Mouse (Mus musculus): ENCODE measurements around the gene 1700092M07Rik. TPM values are rescaled to one million over a fixed set of nuclear protein-coding genes. Genes with fewer than 3 reads are reported as not detected.
"Not testable (repeated sequence)": the region's sequence is repeated elsewhere in the genome, so short reads cannot be mapped to it uniquely, and the experiment has no call there.

1700092M07Rik gene
- polyA plus RNA-seq, 1 experiment from 2014 or later = 2.5 TPM

GRCm38 (mm10) chr19:8711506-8711905 lies 29.0 kb upstream of the 1700092M07Rik start:
- Histone ChIP-seq H3K4me2 (replicated peaks) (peak overlapping the region; percentile 73), H3K36me3 (peaks cover 43% of the 10 kb centered on the region), H3K27me3 (no peaks in the 10 kb centered on the region), H3K9me3 (no peaks in the 10 kb centered on the region), H3K4me3 (peak overlapping the region; percentile 74), H3K4me1 (peaks cover 32% of the 10 kb centered on the region), H3K9ac (replicated peaks) (no peak overlapping the region), H3K27ac (replicated peaks) (no peak overlapping the region)
- ATAC-seq (replicated peaks) = no peak
- 80% methylated on average over 4 of the region's 4 CpGs for WGBS

GRCm38 (mm10) chr19:8711949-8712869 lies 28.3 kb upstream of the 1700092M07Rik start:
- H3K9me3 ChIP-seq = no peaks in the 10 kb centered on the region

DNA sequence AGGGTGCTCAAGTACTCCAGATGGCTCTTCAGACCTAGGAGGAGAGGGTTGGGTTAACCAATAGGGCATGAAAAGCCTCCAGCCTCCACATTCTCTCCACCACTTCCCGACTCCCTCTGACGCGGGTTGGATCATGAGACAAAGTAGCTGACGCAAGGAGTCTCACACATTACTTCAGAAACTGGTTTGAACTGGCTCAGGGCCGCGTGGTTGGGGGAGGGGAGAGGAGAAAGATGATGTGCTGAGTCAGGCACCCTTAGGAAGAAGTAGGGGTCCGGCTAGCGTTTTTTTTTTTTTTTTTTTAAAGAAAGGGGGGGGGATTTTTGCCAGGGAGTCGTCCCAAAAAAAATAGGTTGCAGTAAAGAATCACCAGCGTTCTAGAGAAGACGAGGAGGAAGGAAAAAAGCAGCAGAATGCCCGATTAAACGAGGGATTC lies 27.6 kb upstream of the 1700092M07Rik start:
- H3K27ac ChIP-seq (replicated peaks) = peak overlapping the region; percentile 92
- H3K4me3 ChIP-seq = peak overlapping the region; percentile 74
- no peaks in the 10 kb centered on the region for H3K27me3 ChIP-seq
- H3K4me1 ChIP-seq = peaks cover 32% of the 10 kb centered on the region
- H3K9ac ChIP-seq (replicated peaks) = peak overlapping the region; percentile 80
- H3K4me2 ChIP-seq (replicated peaks) = peak overlapping the region; percentile 73
- no peaks in the 10 kb centered on the region for H3K9me3 ChIP-seq
- ATAC-seq (replicated peaks) = peak; percentile 76
- peaks cover 31% of the 10 kb centered on the region for H3K36me3 ChIP-seq
- WGBS = under 1% methylated on average over 13 of the region's 13 CpGs

More at GRCm38 (mm10) chr19:8711949-8712869, 28.3 kb upstream of the 1700092M07Rik start:
- no peak for ATAC-seq (replicated peaks)
- Histone ChIP-seq H3K4me3 (peak overlapping the region; percentile 74), H3K4me2 (replicated peaks) (peak overlapping the region; percentile 73), H3K27ac (replicated peaks) (peak overlapping the region; percentile 92), H3K4me1 (peaks cover 32% of the 10 kb centered on the region), H3K9ac (replicated peaks) (peak overlapping the region; percentile 80), H3K27me3 (no peaks in the 10 kb centered on the region), H3K36me3 (peaks cover 37% of the 10 kb centered on the region)
- 63% methylated on average over 10 of the region's 10 CpGs for WGBS

GRCm38 (mm10) chr19:8713306-8713996 lies 27.1 kb upstream of the 1700092M07Rik start:
- Histone ChIP-seq H3K27me3 (no peaks in the 10 kb centered on the region), H3K4me1 (peaks cover 32% of the 10 kb centered on the region), H3K9me3 (no peaks in the 10 kb centered on the region), H3K4me2 (replicated peaks) (peak overlapping the region; percentile 73), H3K36me3 (peaks cover 25% of the 10 kb centered on the region), H3K9ac (replicated peaks) (peak overlapping the region; percentile 80), H3K4me3 (peak overlapping the region; percentile 74), H3K27ac (replicated peaks) (peak overlapping the region; percentile 92)
- peak; percentile 94 for ATAC-seq (replicated peaks)
- WGBS = 1% methylated on average over 50 of the region's 51 CpGs

DNA sequence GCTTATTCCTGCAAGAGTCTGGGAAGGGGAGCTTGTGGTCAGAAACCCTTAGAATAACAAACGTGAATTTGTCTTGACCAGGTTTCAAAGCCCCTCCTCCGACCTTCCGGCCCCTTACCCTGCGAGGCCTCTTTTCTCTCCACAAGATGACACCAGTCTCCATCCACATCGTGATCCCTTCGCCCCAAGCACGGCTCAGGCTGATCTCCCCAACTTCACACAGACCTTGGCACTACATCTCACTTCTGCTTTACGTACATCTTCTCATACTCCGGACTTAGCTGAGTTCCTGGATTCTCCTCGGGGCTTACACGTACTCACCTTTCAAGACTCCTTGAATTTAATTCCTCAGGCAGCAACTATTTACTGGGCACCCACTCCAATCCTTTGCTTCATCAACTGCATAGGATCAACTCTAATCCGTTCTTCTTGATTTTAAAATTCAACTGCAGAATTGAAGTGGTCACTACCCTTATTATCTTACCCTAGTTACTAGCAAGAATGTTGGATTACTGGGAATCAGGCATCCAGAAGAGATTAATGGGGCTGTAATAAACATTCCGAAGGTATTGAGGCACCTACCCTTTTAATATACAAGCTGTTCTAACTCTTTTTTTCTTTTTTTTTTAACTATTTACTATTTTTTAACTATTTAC lies 26.4 kb upstream of the 1700092M07Rik start:
- peak overlapping the region; percentile 73 for H3K4me2 ChIP-seq (replicated peaks)
- peaks cover 32% of the 10 kb centered on the region for H3K4me1 ChIP-seq
- peak; percentile 20; the same call in 1 of the 2 replicates for ATAC-seq (replicated peaks)
- H3K9me3 ChIP-seq = no peaks in the 10 kb centered on the region
- peak overlapping the region; percentile 80 for H3K9ac ChIP-seq (replicated peaks)
- no peaks in the 10 kb centered on the region for H3K27me3 ChIP-seq
- H3K4me3 ChIP-seq = peak overlapping the region; percentile 74
- H3K36me3 ChIP-seq = peaks cover 18% of the 10 kb centered on the region
- 6% methylated on average over 13 of the region's 13 CpGs for WGBS
- peak overlapping the region; percentile 92 for H3K27ac ChIP-seq (replicated peaks)

DNA sequence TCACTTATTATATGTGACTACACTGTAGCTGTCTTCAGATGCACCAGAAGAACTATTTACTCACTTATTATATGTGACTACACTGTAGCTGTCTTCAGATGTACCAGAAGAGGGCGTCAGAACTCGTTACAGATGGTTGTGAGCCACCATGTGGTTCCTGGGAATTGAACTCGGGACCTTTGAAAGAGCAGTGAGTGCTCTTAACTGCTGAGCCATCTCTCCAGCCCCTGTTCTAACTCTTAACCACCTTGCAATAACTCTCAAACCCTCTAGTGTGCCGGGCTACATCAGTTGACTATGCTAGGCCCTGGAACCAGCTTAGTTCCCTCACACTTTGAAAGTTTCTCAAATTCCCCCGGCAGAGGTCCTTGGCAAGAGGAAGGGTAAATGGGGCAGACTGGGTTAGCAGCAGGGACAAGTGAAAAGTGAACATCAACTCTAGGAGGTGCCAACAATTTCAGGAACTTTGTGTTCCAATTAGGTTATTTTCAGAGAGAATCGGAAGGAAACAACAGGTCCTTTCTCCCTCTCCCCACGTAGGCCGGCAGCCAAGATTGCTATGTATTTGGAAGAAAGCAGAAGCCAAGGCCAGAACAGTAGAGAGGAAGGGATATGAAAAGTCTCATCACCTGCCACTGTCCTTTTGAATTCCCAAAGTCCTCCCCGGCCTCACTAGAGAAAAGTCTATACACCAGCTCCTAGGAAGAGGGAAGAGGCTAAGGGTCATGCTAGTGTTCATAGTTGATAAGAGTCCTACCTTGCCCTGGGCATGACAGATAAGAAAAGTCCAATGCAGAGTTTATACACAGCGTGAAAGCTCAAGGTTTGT lies 25.7 kb upstream of the 1700092M07Rik start:
- H3K9me3 ChIP-seq = no peaks in the 10 kb centered on the region
- no peak overlapping the region for H3K27ac ChIP-seq (replicated peaks)
- H3K4me1 ChIP-seq = peaks cover 32% of the 10 kb centered on the region
- no peak overlapping the region for H3K4me3 ChIP-seq
- H3K27me3 ChIP-seq = no peaks in the 10 kb centered on the region
- WGBS = 69% methylated on average over 10 of the region's 10 CpGs
- H3K9ac ChIP-seq (replicated peaks) = no peak overlapping the region
- H3K4me2 ChIP-seq (replicated peaks) = 0 out of 2 replicates have a peak overlapping the region, but pooled peaks have one; percentile 73
- no peak for ATAC-seq (replicated peaks)
- H3K36me3 ChIP-seq = peaks cover 11% of the 10 kb centered on the region

DNA sequence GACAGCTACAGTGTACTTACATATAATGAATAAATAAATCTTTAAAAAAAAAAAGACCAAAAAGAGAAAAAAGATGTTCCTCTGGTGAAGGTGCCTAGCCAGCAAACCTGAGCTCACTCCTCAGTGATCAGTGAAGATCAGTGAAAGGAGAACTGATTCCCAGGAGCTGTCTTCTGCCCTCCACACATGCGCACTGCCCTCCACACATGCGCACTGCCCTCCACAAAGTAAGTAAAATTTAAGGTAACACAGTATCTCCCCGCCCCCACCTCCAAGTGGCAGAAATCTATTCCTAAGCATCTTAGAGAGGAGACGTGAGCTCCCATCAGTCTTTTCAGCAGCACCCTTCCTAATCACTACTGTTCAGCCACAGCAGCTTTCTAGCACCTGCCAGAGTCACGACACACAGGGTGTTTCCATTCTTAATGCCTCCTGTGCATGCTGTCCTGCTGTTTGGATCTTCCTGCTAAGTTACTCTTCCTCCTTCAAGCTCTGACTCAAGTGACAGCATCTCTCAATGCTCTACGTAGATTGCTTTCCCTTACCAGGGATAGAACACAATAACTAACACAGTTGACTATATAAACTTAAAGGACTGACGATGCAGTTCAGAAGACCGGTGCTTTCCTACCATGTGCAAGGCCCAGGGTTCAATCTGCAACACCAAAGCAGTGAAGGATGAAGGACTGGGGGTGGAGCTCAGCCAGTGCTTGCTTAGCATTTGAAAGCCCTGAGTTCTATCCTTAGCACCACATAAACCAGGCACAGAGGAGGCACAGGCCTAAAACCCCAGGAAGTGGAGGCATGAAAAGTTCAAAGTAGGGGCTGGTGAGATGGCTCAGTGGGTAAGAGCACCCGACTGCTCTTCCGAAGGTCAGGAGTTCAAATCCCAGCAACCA lies 24.4 kb upstream of the 1700092M07Rik start:
- peaks cover under 1% of the 10 kb centered on the region; the same call in 1 of the 2 replicates for H3K36me3 ChIP-seq
- no peak overlapping the region for H3K27ac ChIP-seq (replicated peaks)
- no peak overlapping the region for H3K4me3 ChIP-seq
- no peak overlapping the region for H3K9ac ChIP-seq (replicated peaks)
- peaks cover 25% of the 10 kb centered on the region for H3K4me1 ChIP-seq
- no peak overlapping the region for H3K4me2 ChIP-seq (replicated peaks)
- 79% methylated on average over 10 of the region's 10 CpGs for WGBS
- no peaks in the 10 kb centered on the region for H3K27me3 ChIP-seq
- ATAC-seq (replicated peaks) = no peak
- H3K9me3 ChIP-seq = no peaks in the 10 kb centered on the region

DNA sequence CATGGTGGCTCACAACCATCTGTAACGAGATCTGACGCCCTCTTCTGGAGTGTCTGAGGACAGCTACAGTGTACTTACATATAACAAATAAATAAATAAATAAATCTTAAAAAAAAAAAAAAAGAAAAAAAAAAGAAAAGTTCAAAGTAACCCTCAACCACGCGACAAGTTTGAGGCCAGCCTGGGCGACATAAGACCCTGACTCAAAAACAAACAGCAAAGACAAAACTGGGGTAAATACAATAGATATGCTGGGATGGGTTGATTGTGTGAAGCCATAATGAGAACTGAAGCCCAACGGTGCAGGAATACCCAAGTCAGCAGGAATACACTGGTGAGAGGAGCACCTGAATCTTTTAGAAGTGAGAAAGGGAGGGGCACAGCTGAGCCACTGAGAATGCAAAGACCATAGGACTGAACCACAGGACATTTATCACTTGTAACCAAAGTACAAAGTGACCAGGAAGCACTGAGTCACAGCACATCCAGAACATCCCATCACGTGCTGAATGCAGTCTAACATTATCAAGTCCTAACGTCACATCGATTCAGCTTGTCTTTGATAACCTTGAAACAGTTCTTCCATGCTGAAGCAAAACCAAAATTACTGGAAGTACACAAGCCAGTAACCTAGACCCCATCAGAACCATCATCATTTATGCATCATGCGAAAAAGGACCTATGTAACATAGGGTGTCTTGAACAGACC lies 23.6 kb upstream of the 1700092M07Rik start:
- H3K9ac ChIP-seq (replicated peaks) = no peak overlapping the region
- no peak for ATAC-seq (replicated peaks)
- no peak overlapping the region for H3K4me2 ChIP-seq (replicated peaks)
- H3K36me3 ChIP-seq = no peaks in the 10 kb centered on the region
- H3K27me3 ChIP-seq = no peaks in the 10 kb centered on the region
- 79% methylated on average over 9 of the region's 10 CpGs for WGBS
- H3K4me1 ChIP-seq = peaks cover 25% of the 10 kb centered on the region
- H3K9me3 ChIP-seq = no peaks in the 10 kb centered on the region
- no peak overlapping the region for H3K27ac ChIP-seq (replicated peaks)
- no peak overlapping the region for H3K4me3 ChIP-seq

GRCm38 (mm10) chr19:8718357-8718756 lies 22.2 kb upstream of the 1700092M07Rik start:
- Histone ChIP-seq H3K4me1 (peaks cover 20% of the 10 kb centered on the region), H3K4me2 (replicated peaks) (no peak overlapping the region), H3K27me3 (no peaks in the 10 kb centered on the region), H3K9me3 (no peaks in the 10 kb centered on the region), H3K36me3 (no peaks in the 10 kb centered on the region), H3K9ac (replicated peaks) (no peak overlapping the region), H3K27ac (replicated peaks) (no peak overlapping the region), H3K4me3 (no peak overlapping the region)
- WGBS = 74% methylated on average over 3 of the region's 3 CpGs
- ATAC-seq (replicated peaks) = no peak

GRCm38 (mm10) chr19:8719037-8719436 lies 21.5 kb upstream of the 1700092M07Rik start:
- not testable (repeated sequence) for H3K4me3 ChIP-seq; ATAC-seq (replicated peaks); H3K27me3 ChIP-seq; H3K27ac ChIP-seq (replicated peaks); H3K9me3 ChIP-seq; H3K4me2 ChIP-seq (replicated peaks); H3K36me3 ChIP-seq; H3K9ac ChIP-seq (replicated peaks)
- peaks cover 20% of the 10 kb centered on the region for H3K4me1 ChIP-seq

All from forebrain, embryonic 15.5 days (tissue).